Mouse (Mus musculus) ES-Bruce4 (cell line): ENCODE data around the gene Itgb4. TPM values are rescaled to one million over a fixed set of nuclear protein-coding genes. Genes with fewer than 3 reads are reported as not detected.

ENCODE experiments used
- H3K27ac ChIP-seq: 2 replicates; pipeline ENCODE4 v1.5.1; 2012; ENCODE audit warnings: low read length, inconsistent platforms; ENCODE audit not compliant: insufficient read depth
- H3K27me3 ChIP-seq: 2 replicates; pipeline ENCODE4 v1.6.1; 2012; ENCODE audit warnings: mild to moderate bottlenecking, low read length, inconsistent platforms; ENCODE audit not compliant: control insufficient read depth, poor library complexity, insufficient read depth, severe bottlenecking
- H3K36me3 ChIP-seq: 2 replicates; pipeline ENCODE4 v1.6.1; 2012; ENCODE audit warnings: inconsistent platforms, mild to moderate bottlenecking, low read length, moderate library complexity; ENCODE audit not compliant: control insufficient read depth, poor library complexity, insufficient read depth, severe bottlenecking
- H3K4me1 ChIP-seq: one replicate; pipeline ENCODE4 v1.8.1; 2011; ENCODE audit warnings: low read length; ENCODE audit not compliant: control insufficient read depth, insufficient read depth
- H3K4me3 ChIP-seq: 2 replicates; pipeline ENCODE4 v1.5.1; 2011; ENCODE audit warnings: low read depth, mild to moderate bottlenecking, low read length
- H3K9ac ChIP-seq: 2 replicates; pipeline ENCODE4 v1.6.1; 2012; ENCODE audit warnings: low read depth, mild to moderate bottlenecking, inconsistent platforms; ENCODE audit not compliant: poor library complexity, severe bottlenecking
- H3K9me3 ChIP-seq: replicated peaks from 2 replicates; pipeline ENCODE4 v1.6.1; 2012; ENCODE audit warnings: mild to moderate bottlenecking, low read length, inconsistent platforms; ENCODE audit not compliant: control insufficient read depth, poor library complexity, insufficient read depth, severe bottlenecking
- CTCF ChIP-seq: IDR thresholded peaks from one replicate; pipeline ENCODE4 v1.8.1; 2011; ENCODE audit warnings: low read depth, low read length
- EP300 ChIP-seq: IDR thresholded peaks from 2 replicates; pipeline ENCODE4 v1.6.1; 2011; ENCODE audit warnings: low read depth, low read length; ENCODE audit not compliant: insufficient read depth
- POLR2A ChIP-seq: IDR thresholded peaks from one replicate; pipeline ENCODE4 v1.8.1; 2011; ENCODE audit warnings: low read length; ENCODE audit not compliant: insufficient read depth
- polyA plus RNA-seq: library from polyadenylated mRNA; stranded (reverse); fragments of >200 nt; gene quantifications from 2 replicates; pipeline ENCODE4 v1.2.4, GENCODE M21; 2011; ENCODE audit warnings: low read depth; ENCODE audit not compliant: missing spikeins, insufficient read depth, insufficient read length

The Itgb4 gene
- polyA plus RNA-seq, 1 experiment: 9.3 TPM

GRCm38 (mm10) chr11:116049610-116050009, 75.1 kb downstream of the Itgb4 start:
- Histone ChIP-seq H3K27me3 (no peaks in the 10 kb centered on the region), H3K9me3 (no peaks in the 10 kb centered on the region), H3K36me3 (peaks cover 42% of the 10 kb centered on the region), H3K27ac (no peak overlapping the region), H3K4me3 (no peak overlapping the region), H3K9ac (no peak overlapping the region), H3K4me1 (no peaks in the 10 kb centered on the region)
- no peak for TF ChIP-seq EP300
- TF ChIP-seq POLR2A: no peak
- no peak for TF ChIP-seq CTCF

- H3K4me3 ChIP-seq: no peak overlapping the region
- peaks cover 46% of the 10 kb centered on the region for H3K36me3 ChIP-seq
- no peak overlapping the region for H3K27ac ChIP-seq
- no peaks in the 10 kb centered on the region for H3K27me3 ChIP-seq
- TF ChIP-seq EP300 (no peak), POLR2A (no peak), CTCF (no peak)
- no peak overlapping the region for H3K9ac ChIP-seq
- H3K4me1 ChIP-seq: no peaks in the 10 kb centered on the region
- H3K9me3 ChIP-seq: no peaks in the 10 kb centered on the region
Observed at GRCm38 (mm10) chr11:116050196-116050595, 75.7 kb downstream of the Itgb4 start.

- Histone ChIP-seq H3K36me3 (peaks cover 46% of the 10 kb centered on the region), H3K4me3 (no peak overlapping the region), H3K27me3 (no peaks in the 10 kb centered on the region), H3K4me1 (no peaks in the 10 kb centered on the region), H3K9me3 (no peaks in the 10 kb centered on the region), H3K9ac (no peak overlapping the region), H3K27ac (no peak overlapping the region)
- TF ChIP-seq POLR2A (no peak), CTCF (no peak), EP300 (no peak)
Observed at GRCm38 (mm10) chr11:116053510-116054229, 79.2 kb downstream of the Itgb4 start.

GRCm38 (mm10) chr11:116055873-116056272, 81.4 kb downstream of the Itgb4 start:
- Histone ChIP-seq H3K36me3 (peaks cover 43% of the 10 kb centered on the region), H3K4me1 (no peaks in the 10 kb centered on the region), H3K9ac (no peak overlapping the region), H3K4me3 (no peak overlapping the region), H3K27ac (no peak overlapping the region), H3K9me3 (no peaks in the 10 kb centered on the region), H3K27me3 (no peaks in the 10 kb centered on the region)
- no peak for TF ChIP-seq POLR2A
- TF ChIP-seq EP300: no peak
- TF ChIP-seq CTCF: no peak

GRCm38 (mm10) chr11:116057237-116057881, 82.8 kb downstream of the Itgb4 start:
- no peaks in the 10 kb centered on the region for H3K27me3 ChIP-seq
- no peaks in the 10 kb centered on the region for H3K4me1 ChIP-seq
- no peak overlapping the region for H3K4me3 ChIP-seq
- no peak overlapping the region for H3K9ac ChIP-seq
- no peak for TF ChIP-seq CTCF
- TF ChIP-seq POLR2A: no peak
- TF ChIP-seq EP300: no peak
- H3K9me3 ChIP-seq: no peaks in the 10 kb centered on the region
- peaks cover 43% of the 10 kb centered on the region for H3K36me3 ChIP-seq
- no peak overlapping the region for H3K27ac ChIP-seq

Other genes with a start within 250 kb of the Itgb4 start
- gene Tmem94, start 209.3 kb upstream of the Itgb4 start, polyA plus RNA-seq: 29.2 and 32.6 TPM in 2 replicates
- 10.5 and 12.1 TPM in 2 replicates for gene Caskin2, start 161.1 kb upstream of the Itgb4 start, polyA plus RNA-seq
- gene Tsen54, start 160.0 kb upstream of the Itgb4 start, polyA plus RNA-seq: 26.9 and 30.2 TPM in 2 replicates
- 92.1 and 99.1 TPM in 2 replicates for gene Llgl2, start 150.7 kb upstream of the Itgb4 start, polyA plus RNA-seq
- 1.6 and 4.2 TPM in 2 replicates for gene Myo15b, start 116.3 kb upstream of the Itgb4 start, polyA plus RNA-seq
- gene Smim5, start 74.7 kb upstream of the Itgb4 start, polyA plus RNA-seq: not detected in 2 replicates
- not detected in 2 replicates for gene Smim6, start 62.7 kb upstream of the Itgb4 start, polyA plus RNA-seq
- 51.1 and 55.9 TPM in 2 replicates for gene Sap30bp, start 41.4 kb upstream of the Itgb4 start, polyA plus RNA-seq
- 20.0 and 22.6 TPM in 2 replicates for gene Recql5, start 41.2 kb upstream of the Itgb4 start, polyA plus RNA-seq
- gene Galk1, start 38.0 kb downstream of the Itgb4 start, polyA plus RNA-seq: 96.4 and 107 TPM in 2 replicates
- 437 and 457 TPM in 2 replicates for gene H3f3b, start 53.3 kb downstream of the Itgb4 start, polyA plus RNA-seq
- 33.9 and 35.8 TPM in 2 replicates for gene Unk, start 55.6 kb downstream of the Itgb4 start, polyA plus RNA-seq
- gene Unc13d, start 103.3 kb downstream of the Itgb4 start, polyA plus RNA-seq: 4.7 and 5.7 TPM in 2 replicates
- 179 and 198 TPM in 2 replicates for gene Wbp2, start 112.3 kb downstream of the Itgb4 start, polyA plus RNA-seq
- 3.9 and 7.1 TPM in 2 replicates for gene Trim47, start 152.5 kb downstream of the Itgb4 start, polyA plus RNA-seq
- 0.78 and 1.2 TPM in 2 replicates for gene Trim65, start 156.4 kb downstream of the Itgb4 start, polyA plus RNA-seq
- gene Mrpl38, start 164.2 kb downstream of the Itgb4 start, polyA plus RNA-seq: 69.3 and 71.6 TPM in 2 replicates
- gene Fbf1, start 193.5 kb downstream of the Itgb4 start, polyA plus RNA-seq: 26.2 and 29.5 TPM in 2 replicates
- 14.5 and 16.5 TPM in 2 replicates for gene Ten1, start 224.1 kb downstream of the Itgb4 start, polyA plus RNA-seq
- gene Acox1, start 224.3 kb downstream of the Itgb4 start, polyA plus RNA-seq: 18.0 and 19.2 TPM in 2 replicates